Mouse (Mus musculus) testis, adult 2 months (tissue): ENCODE data around the gene Rai2.
"Not testable (repeated sequence)": the region's sequence is repeated elsewhere in the genome, so short reads cannot be mapped to it uniquely, and the experiment has no call there.

Experiments used
- CTCF ChIP-seq: fragments of 200-500 bp; IDR thresholded peaks from 2 replicates; pipeline ENCODE4 v1.5.1; 2012; ENCODE audit warnings: low read depth, mild to moderate bottlenecking, inconsistent platforms, low read length, moderate library complexity; ENCODE audit not compliant: control insufficient read depth, insufficient read depth, insufficient replicate concordance
- POLR2A ChIP-seq: fragments of 200-500 bp; IDR thresholded peaks from 2 replicates; pipeline ENCODE4 v1.6.1; 2012; ENCODE audit warnings: low read depth, mild to moderate bottlenecking, inconsistent platforms, low read length, moderate library complexity; ENCODE audit not compliant: control insufficient read depth

DNA sequence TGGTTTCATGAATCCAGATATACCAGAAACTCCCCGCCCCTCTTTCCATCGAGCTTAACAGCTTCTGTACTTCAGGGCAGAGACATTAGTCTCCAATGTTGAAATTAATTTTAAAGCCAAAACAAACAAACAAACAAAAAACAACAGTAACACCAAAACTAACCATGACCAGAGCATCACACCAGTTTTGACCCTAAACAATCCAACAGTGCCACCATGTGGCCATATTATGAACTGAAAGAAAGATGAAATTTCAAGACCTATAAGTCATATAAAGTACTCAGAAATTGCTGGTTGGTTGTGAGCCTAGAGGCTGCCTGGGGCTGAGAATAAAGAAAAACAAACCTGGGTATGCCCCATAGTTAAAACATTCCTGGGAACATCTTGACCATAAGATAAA, 109.3 kb downstream of the Rai2 start:
- not testable (repeated sequence) for TF ChIP-seq CTCF, POLR2A
